Mouse (Mus musculus) midbrain, embryonic 10.5 days (tissue): ENCODE measurements around the gene Fzr1. TPM values are rescaled to one million over a fixed set of nuclear protein-coding genes. Genes with fewer than 3 reads are reported as not detected.

Experiments used
- DNase-seq: peaks from one replicate; pipeline ENCODE4 v3.0.0-alpha.2; 2017; ENCODE audit warnings: low spot score
- H3K27ac ChIP-seq: fragments of 300-500 bp; sonication (generic); replicated peaks from 2 replicates; pipeline ENCODE4 v1.5.1; 2016; ENCODE audit warnings: mild to moderate bottlenecking
- H3K27me3 ChIP-seq: fragments of 300-500 bp; sonication (generic); 2 replicates; pipeline ENCODE4 v1.6.1; 2016; ENCODE audit warnings: low read depth, mild to moderate bottlenecking; ENCODE audit not compliant: poor library complexity, severe bottlenecking
- H3K36me3 ChIP-seq: fragments of 300-500 bp; sonication (generic); 2 replicates; pipeline ENCODE4 v1.6.1; 2016; ENCODE audit warnings: mild to moderate bottlenecking, moderate library complexity
- H3K4me1 ChIP-seq: fragments of 300-500 bp; sonication (generic); 2 replicates; pipeline ENCODE4 v1.6.1; 2016
- H3K4me3 ChIP-seq: fragments of 300-500 bp; sonication (generic); 2 replicates; pipeline ENCODE4 v1.5.1; 2016; ENCODE audit warnings: mild to moderate bottlenecking, moderate library complexity
- H3K9me3 ChIP-seq: fragments of 300-500 bp; sonication (generic); replicated peaks from 2 replicates; pipeline ENCODE4 v1.6.1; 2016; ENCODE audit warnings: mild to moderate bottlenecking
- WGBS: fragments of 180-500 bp; shearing (Covaris S2); methylation state at CpG from one replicate; pipeline ENCODE4 v1.1.7; 2016; 5-methylcytosine and 5-hydroxymethylcytosine counted together
- polyA plus RNA-seq: library from polyadenylated mRNA; unstranded; fragments of >200 nt; fragmentation: Nextera tagmentation; extraction: Ambion mirVana; gene quantifications from 2 replicates; pipeline ENCODE4 v1.2.1, GENCODE M21; 2016

Fzr1 gene
- polyA plus RNA-seq, 1 experiment from 2014 or later = 138 TPM

GRCm38 (mm10) chr10:81421041-81421796, 42.9 kb upstream of the Fzr1 start:
- Histone ChIP-seq H3K27ac (no peak overlapping the region), H3K4me3 (no peak overlapping the region), H3K9me3 (no peaks in the 10 kb centered on the region; the same call in 1 of the 2 replicates), H3K4me1 (peaks cover 52% of the 10 kb centered on the region), H3K27me3 (peaks cover 92% of the 10 kb centered on the region), H3K36me3 (no peaks in the 10 kb centered on the region)
- WGBS = 83% methylated on average over 4 of the region's 4 CpGs
- DNase-seq = no peak

DNA sequence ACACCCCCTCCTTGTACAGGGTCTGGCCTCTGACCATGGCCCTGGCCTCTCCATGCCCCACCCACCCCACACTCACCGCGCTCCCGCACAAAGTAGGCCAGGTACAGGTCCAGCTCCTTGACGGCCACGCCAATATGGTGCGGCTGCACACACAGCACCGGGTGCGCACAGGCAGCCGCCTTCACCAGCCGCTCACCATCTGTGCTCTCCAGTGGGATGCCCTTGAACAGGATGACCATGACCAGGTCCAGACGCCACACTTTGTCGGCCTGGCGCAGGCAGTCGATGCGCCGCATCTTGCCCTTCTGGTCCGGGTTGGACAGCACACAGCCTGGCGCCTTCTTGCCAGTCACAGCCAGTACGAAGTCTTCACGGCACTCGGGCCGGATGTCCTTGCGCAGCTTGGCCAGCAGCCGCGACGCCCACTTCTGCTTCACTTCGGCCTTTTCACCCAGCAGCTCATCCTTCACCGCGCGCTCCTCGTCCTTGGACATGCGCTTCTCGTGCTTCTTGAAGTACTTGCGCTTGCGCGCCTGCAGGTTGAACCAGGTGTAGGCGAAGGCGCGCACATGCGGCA, 42.0 kb upstream of the Fzr1 start:
- Histone ChIP-seq H3K4me1 (peaks cover 55% of the 10 kb centered on the region), H3K4me3 (no peak overlapping the region), H3K36me3 (no peaks in the 10 kb centered on the region), H3K9me3 (no peaks in the 10 kb centered on the region; the same call in 1 of the 2 replicates), H3K27ac (no peak overlapping the region), H3K27me3 (peaks cover 82% of the 10 kb centered on the region)
- 85% methylated on average over 40 of the region's 40 CpGs for WGBS
- no peak for DNase-seq

DNA sequence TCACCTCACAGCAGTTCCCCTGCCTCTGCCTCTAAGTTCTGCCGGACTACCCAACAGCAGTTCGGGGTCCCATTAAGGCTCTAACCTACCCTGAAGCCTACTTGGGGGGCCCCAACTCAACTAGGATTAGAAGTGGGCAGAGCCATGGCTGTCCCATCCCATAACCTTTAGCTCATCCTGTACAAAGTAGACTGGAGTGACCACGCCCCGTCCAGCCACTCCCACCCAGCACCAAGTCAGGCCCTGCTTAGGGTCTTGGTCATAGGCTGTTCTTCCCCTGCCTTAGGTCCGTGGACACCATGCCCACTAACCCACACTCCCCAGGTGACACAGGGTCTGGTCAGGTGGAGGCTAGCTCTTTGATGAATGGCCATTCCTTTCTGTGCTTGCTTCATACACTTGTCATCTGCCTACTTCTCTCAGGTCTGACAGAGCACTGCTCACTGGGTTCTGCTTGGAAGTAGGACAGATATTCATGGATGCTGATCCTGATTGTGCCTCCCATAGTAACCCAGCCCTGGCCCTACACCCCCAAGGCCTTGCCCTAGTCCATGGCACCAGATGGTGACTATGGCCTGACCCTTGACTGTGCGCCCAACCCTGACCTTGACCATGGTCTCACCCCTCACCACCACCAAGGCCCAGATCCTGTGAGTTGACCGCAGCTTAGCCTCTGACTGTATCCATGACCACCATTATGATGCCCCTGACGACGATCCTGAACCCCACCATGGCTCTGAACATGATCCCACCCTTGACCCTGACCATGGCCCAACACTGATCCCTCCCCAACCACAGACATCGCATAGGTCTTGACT, 41.0 kb upstream of the Fzr1 start:
- Histone ChIP-seq H3K4me3 (no peak overlapping the region), H3K27me3 (peaks cover 73% of the 10 kb centered on the region), H3K4me1 (peaks cover 55% of the 10 kb centered on the region), H3K9me3 (no peaks in the 10 kb centered on the region; the same call in 1 of the 2 replicates), H3K36me3 (no peaks in the 10 kb centered on the region), H3K27ac (no peak overlapping the region)
- DNase-seq = no peak
- WGBS = 89% methylated on average over 10 of the region's 10 CpGs

DNA sequence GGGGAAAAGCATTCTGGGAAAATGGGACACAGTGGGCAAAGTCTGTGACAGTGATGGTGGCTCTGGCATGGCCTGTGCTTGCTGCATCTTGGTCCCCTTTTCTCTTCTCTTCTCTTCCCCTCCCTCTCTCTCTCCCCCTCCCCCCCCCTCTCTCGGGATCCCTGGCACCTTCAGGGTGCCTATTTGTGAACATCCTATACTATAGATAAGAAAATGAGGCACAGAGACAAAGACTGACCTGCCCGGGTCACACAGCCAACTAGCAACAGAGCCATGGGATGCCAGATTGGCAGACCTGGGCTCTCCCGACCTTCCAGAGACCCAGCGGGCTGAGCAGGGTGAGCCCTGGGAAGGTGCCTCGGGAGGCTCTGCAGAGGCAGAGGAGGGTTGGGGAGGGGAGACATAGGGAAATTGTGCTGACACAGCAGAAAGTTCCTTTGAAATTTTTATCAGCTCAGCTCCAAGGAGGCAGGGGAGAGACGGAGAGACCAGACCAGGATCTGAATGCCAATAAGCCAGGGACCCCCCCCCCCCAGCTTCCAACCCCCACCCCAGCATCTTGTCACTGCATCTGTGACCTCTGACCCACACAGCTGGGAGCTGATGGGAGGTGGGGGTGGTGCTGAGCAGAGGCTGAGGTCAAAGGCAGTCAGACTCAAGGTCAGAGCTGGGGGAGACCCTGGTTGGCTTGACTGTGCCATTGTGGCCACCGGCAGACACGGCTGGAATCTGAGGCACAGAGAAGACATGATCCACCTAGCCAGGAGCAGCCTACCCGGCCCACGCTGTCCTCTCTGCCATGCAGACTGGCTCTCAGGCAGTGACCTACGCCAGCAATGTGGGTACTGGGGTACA, 40.1 kb upstream of the Fzr1 start:
- Histone ChIP-seq H3K36me3 (no peaks in the 10 kb centered on the region), H3K4me1 (peaks cover 59% of the 10 kb centered on the region), H3K4me3 (no peak overlapping the region), H3K27ac (peak overlapping the region; percentile 38; the same call in 1 of the 2 replicates), H3K27me3 (peaks cover 64% of the 10 kb centered on the region), H3K9me3 (no peaks in the 10 kb centered on the region)
- DNase-seq = no peak
- WGBS = 48% methylated on average over 11 of the region's 11 CpGs

- no peak for DNase-seq
- Histone ChIP-seq H3K36me3 (no peaks in the 10 kb centered on the region), H3K9me3 (no peaks in the 10 kb centered on the region), H3K4me3 (peak overlapping the region; percentile 59), H3K27me3 (peaks cover 56% of the 10 kb centered on the region), H3K4me1 (peaks cover 68% of the 10 kb centered on the region), H3K27ac (peak overlapping the region; percentile 86)
- whole genome bisulfite sequencing = 42% methylated on average over 12 of the region's 12 CpGs
Measured at GRCm38 (mm10) chr10:81417227-81418215, 39.2 kb upstream of the Fzr1 start.

GRCm38 (mm10) chr10:81416581-81417226, 38.4 kb upstream of the Fzr1 start:
- H3K36me3 ChIP-seq = no peaks in the 10 kb centered on the region
- under 1% methylated on average over 16 of the region's 26 CpGs for WGBS
- DNase-seq = peak; percentile 77
- peak overlapping the region; percentile 59 for H3K4me3 ChIP-seq
- peaks cover 48% of the 10 kb centered on the region for H3K27me3 ChIP-seq
- peak overlapping the region; percentile 86 for H3K27ac ChIP-seq
- no peaks in the 10 kb centered on the region for H3K9me3 ChIP-seq
- peaks cover 76% of the 10 kb centered on the region for H3K4me1 ChIP-seq

GRCm38 (mm10) chr10:81415549-81416310, 37.4 kb upstream of the Fzr1 start:
- DNase-seq = no peak
- no peaks in the 10 kb centered on the region for H3K36me3 ChIP-seq
- H3K27me3 ChIP-seq = peaks cover 39% of the 10 kb centered on the region
- 66% methylated on average over 17 of the region's 17 CpGs for WGBS
- peaks cover 86% of the 10 kb centered on the region for H3K4me1 ChIP-seq
- H3K27ac ChIP-seq = peak overlapping the region; percentile 86
- no peak overlapping the region for H3K4me3 ChIP-seq
- H3K9me3 ChIP-seq = no peaks in the 10 kb centered on the region

- Histone ChIP-seq H3K27me3 (peaks cover 33% of the 10 kb centered on the region), H3K9me3 (no peaks in the 10 kb centered on the region), H3K4me3 (no peak overlapping the region), H3K36me3 (no peaks in the 10 kb centered on the region), H3K4me1 (peaks cover 89% of the 10 kb centered on the region), H3K27ac (peak overlapping the region; percentile 86)
- 84% methylated on average over 5 of the region's 5 CpGs for WGBS
- no peak for DNase-seq
Measured at GRCm38 (mm10) chr10:81415146-81415545, 36.8 kb upstream of the Fzr1 start.

DNA sequence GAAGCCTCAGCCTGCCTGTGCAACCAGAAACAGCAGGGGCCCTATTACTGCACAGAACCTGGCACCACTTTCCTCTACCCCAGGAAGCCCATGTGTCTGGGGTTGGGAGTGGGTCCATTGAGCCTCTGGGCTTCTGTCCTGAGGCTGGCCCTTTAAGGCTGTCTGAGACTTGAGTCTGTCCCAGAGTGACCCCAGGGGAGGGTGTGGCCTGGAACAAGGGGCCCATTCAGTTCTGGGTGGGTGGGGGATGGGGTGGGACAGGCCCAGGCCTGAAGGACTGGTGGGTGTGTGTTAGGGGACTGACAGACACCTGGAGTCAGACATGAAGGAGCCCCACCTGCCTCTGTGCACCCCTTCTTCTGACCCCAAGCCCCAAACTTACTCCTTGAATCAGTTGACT, 36.4 kb upstream of the Fzr1 start:
- Histone ChIP-seq H3K4me3 (peak overlapping the region; percentile 35; the same call in 1 of the 2 replicates), H3K27me3 (peaks cover 28% of the 10 kb centered on the region), H3K27ac (peak overlapping the region; percentile 86), H3K9me3 (no peaks in the 10 kb centered on the region), H3K36me3 (no peaks in the 10 kb centered on the region), H3K4me1 (peaks cover 93% of the 10 kb centered on the region)
- no peak for DNase-seq
